Mouse (Mus musculus): ENCODE measurements around the gene Gja5.

- TF ChIP-seq CTCF (IDR thresholded peaks at IDR 0.05; ENCODE audit: extremely low read depth, insufficient read depth, insufficient read length, insufficient replicate concordance) = no peak
- no peak for TF ChIP-seq POLR2A (IDR thresholded peaks at IDR 0.05; ENCODE audit: low read depth, low read length)
Observed at GRCm38 (mm10) chr3:96872501-96872900, 32.0 kb upstream of the Gja5 start.
